Mouse (Mus musculus) cortical plate, adult 2 months (tissue): Measurements from ENCODE around the gene Trak1.

Experiments
- CTCF ChIP-seq: fragments of 200-500 bp; IDR thresholded peaks from 2 replicates; pipeline ENCODE4 v1.5.1; 2011; ENCODE audit warnings: mild to moderate bottlenecking, control low read depth, low read length; ENCODE audit not compliant: insufficient read depth; ENCODE audit errors: extremely low read depth
- POLR2A ChIP-seq: fragments of 200-500 bp; IDR thresholded peaks from 2 replicates; pipeline ENCODE4 v1.6.1; 2011; ENCODE audit warnings: mild to moderate bottlenecking, low read length, control low read depth; ENCODE audit not compliant: insufficient read depth; ENCODE audit errors: extremely low read depth

DNA sequence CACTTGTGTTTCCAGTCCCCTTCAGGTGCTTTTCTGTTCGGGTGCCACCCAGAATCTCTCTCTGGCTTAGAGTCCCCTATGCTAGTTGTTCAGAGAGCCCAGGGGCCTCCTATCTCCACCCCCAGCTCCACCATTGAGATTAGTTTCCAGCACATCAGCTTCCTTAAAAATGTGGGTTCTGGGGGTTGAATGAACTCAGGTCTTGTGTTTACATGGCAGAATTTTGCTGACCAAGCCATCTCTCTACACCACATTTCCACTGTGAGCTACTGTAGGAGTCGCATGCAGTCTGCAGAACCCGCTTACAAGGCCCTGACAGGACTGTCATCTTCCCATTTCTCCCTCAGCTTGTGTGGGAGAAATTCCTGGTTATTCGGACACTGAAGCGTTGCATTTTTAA lies 32.8 kb downstream of the Trak1 start:
- no peak for TF ChIP-seq CTCF
- TF ChIP-seq POLR2A: no peak
